Mouse (Mus musculus) forelimb bud, embryonic 11.5 days (tissue): ENCODE measurements around the gene Capzb.

Experiments used
- DNase-seq: peaks from one replicate; pipeline ENCODE4 v3.0.0-alpha.2; 2012; ENCODE audit warnings: low read depth, low spot score

The Capzb gene

GRCm38 (mm10) chr4:139305521-139305920 is 112.8 kb downstream of the Capzb start:
- DNase-seq: no peak

DNA sequence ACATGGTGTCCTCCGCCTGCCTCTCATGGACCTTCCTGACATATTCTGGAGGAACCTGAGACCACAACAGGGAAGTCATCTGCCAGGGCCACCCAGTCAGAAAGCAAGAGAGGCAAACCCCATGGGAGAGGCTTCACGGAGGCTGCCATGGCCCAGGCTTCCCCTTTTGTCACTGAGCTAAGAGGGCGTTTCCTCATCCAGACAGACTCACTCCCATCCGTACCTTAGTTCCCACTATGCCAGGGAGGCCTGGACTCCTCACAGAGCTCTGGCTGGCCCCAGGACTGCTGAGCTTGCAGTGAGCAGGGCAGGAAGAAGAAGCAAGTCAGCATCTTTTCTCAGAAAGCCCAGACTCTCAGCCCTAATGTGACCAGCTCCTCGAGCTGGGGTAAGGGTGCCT is 115.2 kb downstream of the Capzb start:
- no peak for DNase-seq

DNA sequence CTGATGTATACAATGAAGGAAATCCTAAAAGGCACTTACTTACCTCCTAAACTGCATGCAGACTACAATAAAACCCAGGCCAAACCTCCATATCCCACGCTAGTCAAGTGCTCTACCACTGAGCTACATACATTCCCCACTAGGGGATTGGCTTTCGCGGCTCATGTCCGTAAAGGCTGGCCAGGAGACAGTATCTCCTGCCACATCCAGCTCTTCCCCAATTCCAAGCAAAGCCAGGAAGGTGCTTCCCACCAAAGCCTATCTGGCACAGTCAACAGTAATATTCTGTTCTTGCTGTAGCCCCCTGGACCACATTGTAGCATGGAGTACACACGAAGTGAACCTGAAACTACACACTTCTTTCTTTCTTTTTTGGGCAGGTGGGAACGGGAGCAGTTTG is 117.0 kb downstream of the Capzb start:
- DNase-seq: no peak

DNA sequence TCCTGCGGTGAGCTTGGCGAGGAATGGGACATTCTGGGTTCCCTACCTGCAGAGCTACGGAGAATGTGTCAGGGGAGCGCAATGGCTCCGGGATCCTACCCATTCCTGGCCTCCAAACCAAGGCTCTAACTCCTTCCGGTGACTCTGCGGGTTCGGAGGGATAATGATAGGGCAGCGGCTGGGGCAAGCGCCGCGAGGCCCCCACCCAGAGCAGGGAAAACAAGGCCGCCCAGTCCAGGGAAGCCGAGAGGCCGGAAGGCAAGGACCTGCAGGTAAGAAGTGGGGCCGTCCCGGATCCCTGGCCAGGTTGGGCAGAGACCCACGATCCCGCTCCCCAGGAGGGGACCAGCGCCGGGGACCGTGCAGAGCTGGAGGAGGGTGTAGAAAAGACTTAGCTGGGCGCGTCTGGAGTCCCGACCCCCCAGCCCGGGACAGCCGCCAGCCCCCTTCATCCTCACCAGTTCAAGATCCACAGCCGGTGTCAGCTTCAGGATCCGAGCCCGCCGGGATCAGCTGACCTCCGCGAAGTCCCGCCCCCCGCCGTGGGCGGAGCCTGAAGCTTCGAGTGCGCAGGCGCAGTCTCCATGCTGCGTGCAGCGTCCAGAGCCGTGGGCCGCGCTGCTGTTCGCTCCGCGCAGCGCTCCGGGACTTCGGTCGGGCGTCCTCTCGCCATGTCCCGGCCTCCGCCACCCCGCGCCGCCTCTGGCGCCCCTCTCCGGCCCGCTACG is 117.6 kb downstream of the Capzb start, which contains the start of the genes Pqlc2 and Akr7a5:
TSS of gene Pqlc2 (minus strand) at position 538 of the 728 bp plus-strand sequence.
TSS of gene Akr7a5 (plus strand) at position 574 of the 728 bp plus-strand sequence.
- peak; percentile 96 for DNase-seq

- DNase-seq: peak; percentile 31
These were observed 118.4 kb downstream of the Capzb start for GRCm38 (mm10) chr4:139310899-139311701.

DNA sequence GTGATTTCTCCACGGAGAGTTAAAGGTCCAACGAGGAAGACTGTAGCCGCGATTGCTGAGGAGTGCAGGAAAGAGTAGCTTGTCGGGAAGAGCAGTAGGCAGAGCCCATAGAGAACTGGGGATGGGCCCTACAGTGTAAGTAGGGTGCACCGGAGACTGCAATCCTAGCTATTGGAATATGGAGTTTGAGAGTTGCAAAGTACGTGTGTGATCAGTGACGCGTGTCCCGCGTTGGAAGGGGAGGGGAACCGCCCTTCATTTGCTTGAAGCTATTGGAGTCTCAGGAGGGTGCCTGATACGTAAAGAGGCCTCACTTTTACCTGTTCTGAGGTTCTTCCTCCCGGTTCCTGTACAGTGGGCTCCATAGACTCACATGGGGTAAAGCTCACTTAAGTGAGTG is 119.0 kb downstream of the Capzb start:
- DNase-seq: no peak

GRCm38 (mm10) chr4:139312632-139313031 is 119.9 kb downstream of the Capzb start:
- DNase-seq: peak; percentile 29

DNA sequence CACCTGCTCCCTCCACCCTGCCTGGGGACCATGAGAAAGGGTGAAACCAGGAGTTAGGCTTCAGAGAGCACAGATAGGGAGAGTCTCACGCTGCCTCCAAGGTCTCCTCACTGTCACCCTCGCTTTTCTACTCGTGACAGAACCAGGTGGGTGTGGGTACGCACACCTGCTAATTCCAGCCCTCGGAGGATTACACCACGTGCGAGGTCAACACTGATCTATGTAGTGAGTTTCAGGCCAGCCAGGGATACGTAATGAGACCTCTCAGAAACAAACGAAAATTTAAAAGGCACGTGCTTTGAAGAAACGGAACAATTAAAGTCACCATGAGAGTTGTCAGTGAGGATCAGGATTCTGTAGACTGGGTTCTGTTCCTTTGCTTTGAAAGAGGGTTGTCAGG is 125.8 kb downstream of the Capzb start:
- no peak for DNase-seq

- no peak for DNase-seq
These were observed 127.0 kb downstream of the Capzb start for GRCm38 (mm10) chr4:139319740-139320139.

DNA sequence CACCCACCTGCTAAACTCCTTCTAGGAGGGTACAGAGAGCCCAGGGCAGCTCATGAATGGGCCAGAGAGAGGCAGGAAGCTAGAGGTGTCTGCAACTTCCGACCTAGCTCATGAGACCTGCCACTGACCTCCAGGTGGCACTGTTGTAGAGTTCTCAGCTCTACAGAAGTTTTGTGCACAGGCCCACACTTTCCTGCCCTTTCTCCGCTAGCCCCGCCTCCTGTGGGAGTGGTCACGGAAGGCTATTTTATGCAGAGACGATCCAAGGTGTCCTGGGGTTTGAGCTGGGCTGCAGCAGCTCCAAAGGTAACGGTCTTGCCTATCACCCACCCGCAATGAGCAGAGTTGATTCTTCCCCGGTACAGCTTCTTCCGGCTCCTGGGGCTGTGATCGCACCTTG is 137.9 kb downstream of the Capzb start:
- DNase-seq: peak; percentile 74

GRCm38 (mm10) chr4:139334631-139335295 is 142.1 kb downstream of the Capzb start:
- DNase-seq: no peak

DNA sequence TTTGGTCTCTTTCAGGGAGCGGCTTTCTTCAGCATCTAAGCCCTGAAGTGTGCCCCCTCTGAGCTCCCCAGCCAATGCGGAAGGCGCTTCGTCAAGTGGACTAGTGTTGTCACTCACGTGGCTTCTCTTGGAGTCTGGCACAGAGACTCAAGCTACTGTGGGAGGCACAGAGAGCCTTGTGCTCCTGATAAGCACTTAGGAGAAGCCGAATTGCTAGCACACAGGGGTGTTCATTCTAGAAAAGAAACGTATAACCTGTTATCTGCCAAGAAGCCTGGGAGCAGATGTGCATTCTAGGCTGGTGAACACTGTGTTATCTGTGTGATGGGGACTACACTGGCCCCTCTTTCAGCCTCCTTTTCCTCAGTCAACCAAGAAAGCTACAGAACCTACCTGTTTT is 142.8 kb downstream of the Capzb start:
- DNase-seq: no peak

DNA sequence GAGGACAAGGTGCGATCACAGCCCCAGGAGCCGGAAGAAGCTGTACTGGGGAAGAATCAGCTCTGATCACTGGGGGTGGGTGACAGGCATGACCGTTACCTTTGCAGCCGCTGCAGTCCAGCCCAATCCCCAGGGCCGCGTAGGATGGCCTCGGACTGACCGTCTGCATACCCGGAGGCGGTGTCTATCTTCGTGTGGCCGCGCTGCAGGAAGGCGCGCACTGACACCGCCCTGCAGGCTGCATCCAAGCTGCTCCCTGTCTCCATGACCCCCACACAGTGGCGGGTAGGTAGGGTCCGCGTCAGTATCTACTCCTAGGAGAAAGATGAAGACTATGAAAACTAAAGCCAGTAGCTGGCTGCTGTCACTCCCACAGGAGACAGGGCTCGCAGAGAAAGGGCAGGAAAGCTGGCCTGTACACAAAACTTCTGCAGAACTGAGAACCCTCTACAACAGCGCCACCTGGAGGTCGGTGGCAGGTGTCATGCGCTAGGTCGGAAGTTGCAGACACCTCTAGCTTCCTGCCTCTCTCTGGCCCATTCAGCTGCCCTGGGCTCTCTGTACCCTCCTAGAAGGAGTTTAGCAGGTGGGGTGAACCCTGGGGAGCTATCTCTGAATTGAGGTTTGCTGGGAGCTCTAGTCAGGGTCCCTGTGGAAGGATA is 144.3 kb downstream of the Capzb start:
- DNase-seq: peak; percentile 87

DNA sequence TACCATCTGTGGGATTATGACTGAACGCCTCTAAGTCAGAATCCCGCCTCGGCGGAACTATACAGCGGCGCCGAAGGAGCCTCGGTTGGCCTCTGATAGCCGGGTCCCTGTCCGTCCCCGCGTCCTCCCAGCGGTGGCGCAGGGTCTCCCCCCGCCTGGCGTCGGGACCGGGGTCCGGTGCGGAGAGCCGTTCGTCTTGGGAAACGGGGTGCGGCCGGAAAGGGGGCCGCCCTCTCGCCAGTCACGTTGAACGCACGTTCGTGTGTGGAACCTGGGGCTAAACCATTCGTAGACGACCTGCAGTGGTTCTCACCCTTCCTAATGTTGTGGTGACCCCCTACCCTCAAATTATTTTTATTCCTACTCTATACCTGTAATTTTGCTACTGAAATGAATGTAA is 145.4 kb downstream of the Capzb start:
- DNase-seq: no peak

DNA sequence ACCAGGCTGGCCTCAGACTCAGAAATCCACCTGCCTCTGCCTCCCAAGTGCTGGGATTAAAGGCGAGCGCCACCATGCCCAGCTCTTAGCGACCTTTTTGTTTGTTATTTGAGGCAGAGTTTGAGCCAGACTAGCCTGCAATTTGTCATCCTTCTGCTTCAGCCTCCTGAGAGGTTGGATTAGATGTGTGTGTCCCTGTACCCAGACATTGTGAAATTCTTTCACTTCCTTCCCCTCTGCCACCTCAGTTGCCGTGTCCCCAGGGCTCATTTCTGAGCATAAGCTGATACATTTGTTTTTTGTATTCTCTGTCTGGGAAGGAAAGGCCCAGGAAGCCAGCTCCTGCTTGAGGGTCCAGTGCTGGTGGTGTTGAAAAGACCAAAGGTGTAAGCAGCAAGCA is 148.1 kb downstream of the Capzb start:
- DNase-seq: no peak
